Mouse (Mus musculus) cerebellum, adult 8-10 months (tissue): ENCODE measurements around the gene Vmn1r53.
"Not testable (repeated sequence)": the region's sequence is repeated elsewhere in the genome, so short reads cannot be mapped to it uniquely, and the experiment has no call there.

Source experiments
- DNase-seq: peaks from one replicate; pipeline ENCODE4 v3.0.0; 2022

Vmn1r53 gene

GRCm38 (mm10) chr6:90224338-90224737 lies at the start of gene Vmn1r53:
Gene Vmn1r53, minus strand, starts transcription at chr6:90224438.
- no peak for DNase-seq

- DNase-seq, result no peak
Observed at GRCm38 (mm10) chr6:90246000-90246399, 21.8 kb upstream of the Vmn1r53 start, which contains the start of gene Vmn1r54. Gene Vmn1r54, plus strand, starts transcription at chr6:90246300.

GRCm38 (mm10) chr6:90244019-90244418 lies 19.8 kb upstream of the Vmn1r53 start:
- DNase-seq, result no peak

GRCm38 (mm10) chr6:90232681-90233080 lies 8.4 kb upstream of the Vmn1r53 start:
- no peak for DNase-seq

DNA sequence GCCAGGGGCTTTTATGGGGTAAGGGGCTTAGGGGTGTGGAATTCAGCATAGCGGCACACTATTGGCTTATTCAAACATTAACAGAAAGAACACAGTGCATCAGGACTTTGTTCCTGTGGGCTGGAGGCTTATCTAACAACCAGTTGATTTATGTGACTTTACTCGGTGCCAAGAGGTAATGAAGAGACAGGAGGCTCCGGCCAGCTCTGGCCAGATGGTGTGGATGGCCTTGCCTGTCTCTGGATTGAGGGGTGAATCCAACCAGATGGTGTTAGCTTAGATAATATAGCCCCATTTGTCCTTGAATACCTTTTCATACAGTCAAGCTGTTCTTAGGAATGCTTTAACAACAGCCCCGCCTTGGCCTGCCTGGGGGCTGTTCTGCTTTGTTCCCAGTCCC lies 7.9 kb upstream of the Vmn1r53 start:
- DNase-seq, result not testable (repeated sequence)

- DNase-seq, result not testable (repeated sequence)
Observed at GRCm38 (mm10) chr6:90202493-90202892, 21.7 kb downstream of the Vmn1r53 start, which contains the start of gene V1ra8. Gene V1ra8, plus strand, starts transcription at chr6:90202793.

DNA sequence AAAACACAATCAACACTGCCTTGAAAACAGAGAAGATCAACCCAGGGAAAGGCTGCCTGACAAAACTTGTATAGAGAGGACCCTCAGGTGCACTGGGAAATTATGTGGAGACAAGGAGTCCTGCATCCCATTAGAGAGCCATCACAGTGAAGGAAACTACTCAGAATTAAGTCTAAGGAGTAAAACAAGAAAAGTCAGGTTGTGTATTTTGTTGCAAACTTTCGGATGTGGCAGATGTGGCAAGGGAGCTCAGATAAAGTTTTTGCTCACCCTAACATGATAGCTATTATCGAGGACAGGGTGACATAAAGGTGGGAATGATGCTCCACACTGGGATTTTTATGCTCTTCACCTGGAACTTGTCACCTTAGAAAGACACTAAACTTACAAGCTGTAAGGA lies 49.7 kb downstream of the Vmn1r53 start, which contains the start of gene Vmn1r52:
Vmn1r52 (plus strand) TSS at position 301 of the 400 bp plus-strand sequence.
- DNase-seq, result no peak
